Mouse (Mus musculus): ENCODE measurements at regions not wholly inside any gene's neighbourhood (a gene's known extent, or its start where the extent isn't known, plus 50 kb on each side); places are given as distances from the start of the nearest gene placed in this dataset.

- no peak for TF ChIP-seq CTCF (IDR thresholded peaks at IDR 0.05; ENCODE audit: extremely low read depth, insufficient read depth, low read length)
- no peak for TF ChIP-seq POLR2A (IDR thresholded peaks at IDR 0.05; ENCODE audit: extremely low read depth, insufficient read depth, low read length)
Observed at GRCm38 (mm10) chr6:84353425-84354220, 240.1 kb downstream of the Cyp26b1 start.
